Mouse (Mus musculus) stomach, embryonic 15.5 days (tissue): Measurements from ENCODE around the gene Spaar. TPM values are rescaled to one million over a fixed set of nuclear protein-coding genes. Genes with fewer than 3 reads are reported as not detected.

ENCODE experiments used
- ATAC-seq: fragments of 200-750 bp; cut with Nextera tagmentation; 2 replicates; pipeline ENCODE4 v1.8.0; 2017; ENCODE audit warnings: low read depth, moderate number of reproducible peaks, moderate TSS enrichment; ENCODE audit not compliant: insufficient read depth, low FRiP score
- H3K27ac ChIP-seq: fragments of 300-500 bp; sonication (generic); 2 replicates; pipeline ENCODE4 v1.5.1; 2015; ENCODE audit warnings: mild to moderate bottlenecking, inconsistent platforms
- H3K27me3 ChIP-seq: fragments of 300-500 bp; sonication (generic); replicated peaks from 2 replicates; pipeline ENCODE4 v1.6.1; 2015; ENCODE audit warnings: inconsistent platforms
- H3K36me3 ChIP-seq: fragments of 300-500 bp; sonication (generic); 2 replicates; pipeline ENCODE4 v1.6.1; 2015; ENCODE audit warnings: inconsistent platforms
- H3K4me1 ChIP-seq: fragments of 300-500 bp; sonication (generic); 2 replicates; pipeline ENCODE4 v1.6.1; 2015; ENCODE audit warnings: inconsistent platforms
- H3K4me2 ChIP-seq: fragments of 300-500 bp; sonication (generic); 2 replicates; pipeline ENCODE4 v1.6.1; 2015; ENCODE audit warnings: mild to moderate bottlenecking, inconsistent platforms
- H3K4me3 ChIP-seq: fragments of 300-500 bp; sonication (generic); replicated peaks from 2 replicates; pipeline ENCODE4 v1.5.1; 2015; ENCODE audit warnings: inconsistent platforms
- H3K9ac ChIP-seq: fragments of 300-500 bp; sonication (generic); 2 replicates; pipeline ENCODE4 v1.6.1; 2015; ENCODE audit warnings: inconsistent platforms
- H3K9me3 ChIP-seq: fragments of 300-500 bp; sonication (generic); 2 replicates; pipeline ENCODE4 v1.6.1; 2016; ENCODE audit warnings: inconsistent platforms
- WGBS: fragments of 180-500 bp; shearing (Covaris S2); methylation state at CpG from one replicate; pipeline ENCODE4 v1.1.7; 2015; 5-methylcytosine and 5-hydroxymethylcytosine counted together
- polyA plus RNA-seq: library from polyadenylated mRNA; unstranded; fragments of >200 nt; fragmentation: Nextera tagmentation; extraction: Ambion mirVana; gene quantifications from 2 replicates; pipeline ENCODE4 v1.2.1, GENCODE M21; 2015

Spaar gene
- polyA plus RNA-seq, 1 experiment from 2014 or later = 0.09 TPM

- peaks cover 35% of the 10 kb centered on the region for H3K4me1 ChIP-seq
- H3K27ac ChIP-seq = no peak overlapping the region
- no peak overlapping the region for H3K9ac ChIP-seq
- H3K36me3 ChIP-seq = no peaks in the 10 kb centered on the region
- no peak overlapping the region for H3K4me3 ChIP-seq
- H3K27me3 ChIP-seq = no peaks in the 10 kb centered on the region
- H3K4me2 ChIP-seq = no peak overlapping the region
- 20% methylated on average over 1 of the region's 1 CpGs for WGBS
- H3K9me3 ChIP-seq = no peaks in the 10 kb centered on the region
- ATAC-seq = no peak
Observed at GRCm38 (mm10) chr4:43732171-43732570, 2.3 kb downstream of the Spaar start.

- H3K27ac ChIP-seq = no peak overlapping the region
- ATAC-seq = no peak
- no peak overlapping the region for H3K4me3 ChIP-seq
- H3K9me3 ChIP-seq = no peaks in the 10 kb centered on the region
- peaks cover 25% of the 10 kb centered on the region for H3K4me1 ChIP-seq
- H3K9ac ChIP-seq = no peak overlapping the region
- H3K36me3 ChIP-seq = no peaks in the 10 kb centered on the region
- H3K27me3 ChIP-seq = no peaks in the 10 kb centered on the region
- H3K4me2 ChIP-seq = no peak overlapping the region
- 86% methylated on average over 5 of the region's 5 CpGs for WGBS
Observed at GRCm38 (mm10) chr4:43733186-43733585, 3.4 kb downstream of the Spaar start.

GRCm38 (mm10) chr4:43737144-43737543 is 7.3 kb downstream of the Spaar start:
- ATAC-seq = no peak

GRCm38 (mm10) chr4:43738989-43739674 is 9.3 kb downstream of the Spaar start:
- no peak for ATAC-seq
- Histone ChIP-seq H3K4me1 (no peaks in the 10 kb centered on the region), H3K9me3 (no peaks in the 10 kb centered on the region), H3K27me3 (no peaks in the 10 kb centered on the region), H3K4me3 (no peak overlapping the region), H3K36me3 (no peaks in the 10 kb centered on the region), H3K9ac (no peak overlapping the region), H3K4me2 (no peak overlapping the region), H3K27ac (no peak overlapping the region)
- 58% methylated on average over 8 of the region's 8 CpGs for WGBS

More at GRCm38 (mm10) chr4:43737144-43737543, 7.3 kb downstream of the Spaar start:
- H3K4me2 ChIP-seq = no peak overlapping the region
- H3K36me3 ChIP-seq = no peaks in the 10 kb centered on the region
- H3K4me3 ChIP-seq = no peak overlapping the region
- H3K4me1 ChIP-seq = no peaks in the 10 kb centered on the region
- no peaks in the 10 kb centered on the region for H3K9me3 ChIP-seq
- no peak overlapping the region for H3K27ac ChIP-seq
- H3K27me3 ChIP-seq = no peaks in the 10 kb centered on the region
- WGBS = 74% methylated on average over 6 of the region's 6 CpGs
- no peak overlapping the region for H3K9ac ChIP-seq

GRCm38 (mm10) chr4:43741526-43741925 is 11.7 kb downstream of the Spaar start:
- Histone ChIP-seq H3K36me3 (no peaks in the 10 kb centered on the region), H3K9ac (no peak overlapping the region), H3K4me3 (no peak overlapping the region), H3K4me1 (no peaks in the 10 kb centered on the region), H3K27me3 (no peaks in the 10 kb centered on the region), H3K27ac (no peak overlapping the region), H3K4me2 (no peak overlapping the region), H3K9me3 (no peaks in the 10 kb centered on the region)
- ATAC-seq = no peak
- WGBS = 56% methylated on average over 5 of the region's 5 CpGs

GRCm38 (mm10) chr4:43742637-43743036 is 12.8 kb downstream of the Spaar start:
- no peaks in the 10 kb centered on the region for H3K9me3 ChIP-seq
- H3K9ac ChIP-seq = no peak overlapping the region
- no peak for ATAC-seq
- H3K4me1 ChIP-seq = no peaks in the 10 kb centered on the region
- no peak overlapping the region for H3K4me2 ChIP-seq
- 27% methylated on average over 4 of the region's 4 CpGs for WGBS
- H3K27me3 ChIP-seq = no peaks in the 10 kb centered on the region
- H3K4me3 ChIP-seq = no peak overlapping the region
- no peaks in the 10 kb centered on the region for H3K36me3 ChIP-seq
- H3K27ac ChIP-seq = no peak overlapping the region

GRCm38 (mm10) chr4:43743099-43743498 is 13.3 kb downstream of the Spaar start:
- H3K9me3 ChIP-seq = no peaks in the 10 kb centered on the region
- no peaks in the 10 kb centered on the region for H3K36me3 ChIP-seq
- no peaks in the 10 kb centered on the region for H3K27me3 ChIP-seq
- no peak overlapping the region for H3K27ac ChIP-seq
- 30% methylated on average over 1 of the region's 1 CpGs for WGBS
- H3K4me1 ChIP-seq = no peaks in the 10 kb centered on the region
- no peak overlapping the region for H3K4me3 ChIP-seq
- no peak for ATAC-seq
- no peak overlapping the region for H3K4me2 ChIP-seq
- no peak overlapping the region for H3K9ac ChIP-seq

GRCm38 (mm10) chr4:43745187-43745586 is 15.4 kb downstream of the Spaar start:
- Histone ChIP-seq H3K36me3 (no peaks in the 10 kb centered on the region), H3K9me3 (no peaks in the 10 kb centered on the region), H3K4me1 (no peaks in the 10 kb centered on the region), H3K4me3 (no peak overlapping the region), H3K27me3 (no peaks in the 10 kb centered on the region), H3K9ac (no peak overlapping the region), H3K4me2 (no peak overlapping the region), H3K27ac (no peak overlapping the region)
- 14% methylated on average over 6 of the region's 6 CpGs for WGBS
- ATAC-seq = no peak

GRCm38 (mm10) chr4:43757213-43757612 is 27.4 kb downstream of the Spaar start:
- H3K36me3 ChIP-seq = no peaks in the 10 kb centered on the region
- H3K9ac ChIP-seq = no peak overlapping the region
- no peaks in the 10 kb centered on the region for H3K27me3 ChIP-seq
- no peak overlapping the region for H3K4me3 ChIP-seq
- no peak overlapping the region for H3K4me2 ChIP-seq
- H3K27ac ChIP-seq = no peak overlapping the region
- 71% methylated on average over 6 of the region's 6 CpGs for WGBS
- H3K9me3 ChIP-seq = no peaks in the 10 kb centered on the region
- no peaks in the 10 kb centered on the region for H3K4me1 ChIP-seq
- ATAC-seq = no peak

- 78% methylated on average over 21 of the region's 21 CpGs for WGBS
- H3K9ac ChIP-seq = no peak overlapping the region
Observed at GRCm38 (mm10) chr4:43759571-43760418, 30.0 kb downstream of the Spaar start.

GRCm38 (mm10) chr4:43760460-43760859 is 30.6 kb downstream of the Spaar start:
- WGBS = 70% methylated on average over 10 of the region's 10 CpGs
- Histone ChIP-seq H3K9me3 (no peaks in the 10 kb centered on the region), H3K27me3 (no peaks in the 10 kb centered on the region), H3K27ac (no peak overlapping the region), H3K9ac (no peak overlapping the region), H3K4me2 (no peak overlapping the region), H3K36me3 (no peaks in the 10 kb centered on the region), H3K4me1 (no peaks in the 10 kb centered on the region), H3K4me3 (no peak overlapping the region)
- no peak for ATAC-seq

More at GRCm38 (mm10) chr4:43759571-43760418, 30.0 kb downstream of the Spaar start:
- Histone ChIP-seq H3K27ac (no peak overlapping the region), H3K9me3 (no peaks in the 10 kb centered on the region), H3K36me3 (no peaks in the 10 kb centered on the region), H3K4me3 (no peak overlapping the region), H3K4me1 (no peaks in the 10 kb centered on the region), H3K27me3 (no peaks in the 10 kb centered on the region), H3K4me2 (no peak overlapping the region)
- ATAC-seq = no peak

GRCm38 (mm10) chr4:43761336-43761735 is 31.5 kb downstream of the Spaar start:
- 82% methylated on average over 2 of the region's 2 CpGs for WGBS
- no peaks in the 10 kb centered on the region for H3K4me1 ChIP-seq
- H3K9ac ChIP-seq = no peak overlapping the region
- no peak for ATAC-seq
- no peak overlapping the region for H3K27ac ChIP-seq
- no peaks in the 10 kb centered on the region for H3K27me3 ChIP-seq
- no peaks in the 10 kb centered on the region for H3K36me3 ChIP-seq
- no peak overlapping the region for H3K4me2 ChIP-seq
- no peaks in the 10 kb centered on the region for H3K9me3 ChIP-seq
- no peak overlapping the region for H3K4me3 ChIP-seq
